Mouse (Mus musculus) embryonic stem cell, embryonic (primary cell): ENCODE results near the gene Ahsa1.

Experiments used
- CTCF ChIA-PET, 4 experiments: fragments of 300-600 bp in 2 of 4; fragments of 350-600 bp in 2 of 4; sonication (Branson Sonifier 250); formaldehyde crosslinking; loops; one replicate each; lab custom pipeline; 2022; ENCODE audit warnings: inconsistent platforms in 2 of 4; lab: Charles Lee
- POLR2A ChIA-PET, 4 experiments: fragments of 300-600 bp in 2 of 4; fragments of 350-600 bp in 2 of 4; sonication (Branson Sonifier 250); formaldehyde crosslinking; loops; one replicate each; lab custom pipeline; 2022; ENCODE audit warnings: antibody characterized with exemption in 4 of 4, inconsistent platforms in 1 of 4; lab: Charles Lee

Ahsa1 gene

GRCm38 (mm10) chr12:87266108-87266826 lies at the start of gene Ahsa1, which contains the start of gene Vipas39:
Gene Ahsa1, plus strand, starts transcription at chr12:87266479.
Gene Vipas39, minus strand, starts transcription at chr12:87266256.
- ChIA-PET CTCF (interaction anchor here (0.6 to 2.3 kb wide), 14 partner anchors 9 to 565 kb away, joined by 3 to 12 read pairs (median 4); partner anchors contain the start of gene Pomt2 (in 1 of the 4)), POLR2A (interaction anchor here (0.5 to 6.8 kb wide), 72 partner anchors 8 to 177 kb away, joined by 3 to 109 read pairs (median 6); partner anchors contain the start of genes Pomt2 (in 3 of the 4), Gstz1 (in 2 of the 4), Sptlc2 (in 2 of the 4) and Tmed8 (in 1 of the 4))

- POLR2A ChIA-PET: no interaction called here
- CTCF ChIA-PET: no interaction called here
Observed at GRCm38 (mm10) chr12:87217596-87217995, 48.7 kb upstream of the Ahsa1 start.

- ChIA-PET POLR2A (no interaction called here), CTCF (interaction anchor here in 2 of 4 experiments (0.6 to 0.9 kb wide), 2 partner anchors 155 to 166 kb away, joined by 3 to 4 read pairs; no protein-coding TSS in a partner anchor)
Observed at GRCm38 (mm10) chr12:87219362-87219761, 46.9 kb upstream of the Ahsa1 start.

DNA sequence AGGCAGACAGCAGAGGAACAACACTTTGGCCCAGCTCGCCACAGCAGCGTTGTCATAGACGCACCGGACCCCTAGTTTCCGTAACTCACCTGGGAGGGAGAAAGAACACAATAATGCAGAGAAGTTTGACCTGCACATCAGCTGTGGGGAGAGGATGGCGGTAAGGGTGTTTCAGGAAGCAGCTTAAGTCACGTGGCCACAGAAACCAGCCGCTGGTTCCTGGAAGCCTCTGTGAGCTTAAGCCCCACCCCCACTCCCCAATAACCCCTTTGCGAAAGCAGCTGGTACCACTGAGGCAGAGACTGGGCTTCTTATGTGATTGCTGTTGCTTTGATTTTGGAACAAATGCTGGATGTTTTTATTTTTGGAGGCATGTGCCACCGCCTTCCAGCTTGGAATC lies 41.3 kb upstream of the Ahsa1 start:
- CTCF ChIA-PET: interaction anchor here in 2 of 4 experiments (0.7 to 1.2 kb wide), 3 partner anchors 137 to 172 kb away, joined by 3 read pairs; no protein-coding TSS in a partner anchor
- POLR2A ChIA-PET: interaction anchor here in 3 of 4 experiments (0.6 to 2.2 kb wide), 37 partner anchors 8 to 278 kb away, joined by 3 to 12 read pairs (median 3); partner anchors contain the start of genes Pomt2 (in 3 of the 3), Ahsa1 (in 2 of the 3), Vipas39 (in 2 of the 3) and Cipc (in 1 of the 3)

GRCm38 (mm10) chr12:87226801-87227200 lies 39.5 kb upstream of the Ahsa1 start:
- CTCF ChIA-PET: interaction anchor here in 3 of 4 experiments (0.6 to 1.4 kb wide), 10 partner anchors 10 to 459 kb away, joined by 3 to 16 read pairs (median 4); no protein-coding TSS in a partner anchor

DNA sequence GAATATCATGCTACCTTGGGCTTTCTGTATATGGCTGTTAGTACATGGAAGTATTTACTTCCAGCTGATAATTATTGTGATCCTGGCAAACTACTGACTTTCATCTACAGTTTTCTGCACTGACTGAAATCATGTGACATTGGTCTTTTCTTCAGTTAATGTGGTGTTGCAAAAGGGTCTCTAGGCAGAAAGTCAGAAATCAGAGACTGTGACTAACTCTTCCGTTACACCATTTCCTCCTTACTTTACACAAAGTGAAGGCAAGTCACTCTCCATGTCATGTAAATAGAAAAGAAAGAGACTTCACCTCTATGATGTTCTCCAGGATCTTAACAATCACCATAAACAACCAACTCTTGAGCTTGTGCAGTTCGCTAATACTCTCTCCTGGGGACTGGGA lies 36.6 kb upstream of the Ahsa1 start:
- ChIA-PET CTCF (interaction anchor here in 1 of 4 experiments (1.2 kb wide), 1 partner anchor 9 kb away, joined by 3 read pairs; no protein-coding TSS in a partner anchor), POLR2A (interaction anchor here in 2 of 4 experiments (1.1 to 1.7 kb wide), 2 partner anchors 49 to 50 kb away, joined by 4 to 6 read pairs; no protein-coding TSS in a partner anchor)

More at GRCm38 (mm10) chr12:87226801-87227200, 39.5 kb upstream of the Ahsa1 start:
- POLR2A ChIA-PET: interaction anchor here (0.5 to 1.8 kb wide), 12 partner anchors 21 to 1587 kb away, joined by 3 to 5 read pairs (median 3); partner anchors contain the start of genes Pomt2 (in 2 of the 4), Gstz1 (in 1 of the 4), Samd15 (in 1 of the 4) and Sptlc2 (in 1 of the 4)

GRCm38 (mm10) chr12:87230379-87230895 lies 35.8 kb upstream of the Ahsa1 start:
- ChIA-PET CTCF (interaction anchor here in 1 of 4 experiments (1.2 kb wide), 1 partner anchor 10 kb away, joined by 3 read pairs; no protein-coding TSS in a partner anchor), POLR2A (interaction anchor here in 1 of 4 experiments (1.7 kb wide), 1 partner anchor 48 kb away, joined by 4 read pairs; no protein-coding TSS in a partner anchor)

- CTCF ChIA-PET: interaction anchor here in 1 of 4 experiments (1.6 kb wide), 1 partner anchor 11 kb away, joined by 5 read pairs; no protein-coding TSS in a partner anchor
- POLR2A ChIA-PET: interaction anchor here in 1 of 4 experiments (0.6 to 1.2 kb wide), 4 partner anchors 12 to 72 kb away, joined by 3 read pairs; no protein-coding TSS in a partner anchor
Observed at GRCm38 (mm10) chr12:87236882-87237483, 29.3 kb upstream of the Ahsa1 start.

DNA sequence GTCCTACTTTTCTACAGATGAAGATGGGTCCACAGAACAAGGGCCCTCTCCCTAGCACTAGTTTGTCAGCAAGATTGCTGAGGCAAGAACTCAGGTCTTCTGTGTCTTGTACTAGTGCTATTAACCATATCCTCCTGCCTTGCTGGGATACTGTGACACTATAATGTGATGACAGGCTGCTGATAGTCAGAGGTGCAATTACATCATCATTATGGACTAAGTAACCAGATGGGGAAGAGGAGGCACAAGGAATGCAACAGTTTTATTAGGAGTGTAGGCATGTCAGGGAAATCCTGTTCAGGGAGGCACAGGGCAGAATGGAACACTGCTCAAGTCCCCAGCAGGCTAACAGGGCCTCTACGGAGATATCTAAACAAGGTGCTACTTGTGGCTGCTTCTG lies 27.6 kb upstream of the Ahsa1 start, which contains the start of gene Noxred1:
Noxred1 (minus strand) TSS at position 101 of the 400 bp plus-strand sequence.
- POLR2A ChIA-PET: no interaction called here
- CTCF ChIA-PET: no interaction called here

DNA sequence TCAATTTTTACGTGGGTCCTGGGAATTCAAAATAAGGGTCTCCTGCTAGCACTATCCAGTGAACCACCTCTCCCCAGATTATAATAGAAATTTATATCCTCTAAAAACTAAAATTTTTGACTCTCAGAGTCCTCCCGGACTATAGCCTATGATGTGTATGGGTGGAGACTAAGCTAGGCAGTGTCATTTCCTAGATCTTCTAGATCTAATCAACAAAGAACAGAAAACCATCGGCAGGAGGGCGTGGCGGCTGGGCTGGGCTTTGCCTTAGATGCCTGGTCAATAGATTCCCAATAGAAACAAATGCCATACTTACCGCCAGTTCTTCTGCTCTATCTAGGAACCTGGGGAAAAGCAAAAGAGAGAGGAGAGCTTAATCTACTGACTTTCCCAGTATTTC lies 16.1 kb upstream of the Ahsa1 start:
- ChIA-PET CTCF (interaction anchor here in 1 of 4 experiments (0.5 kb wide), 1 partner anchor 85 kb away, joined by 3 read pairs; no protein-coding TSS in a partner anchor), POLR2A (interaction anchor here in 1 of 4 experiments (1.0 to 2.6 kb wide), 3 partner anchors 16 to 193 kb away, joined by 3 to 12 read pairs (median 5); partner anchors contain the start of genes Ahsa1, Pomt2, Slirp and Vipas39)

- ChIA-PET POLR2A (interaction anchor here in 2 of 4 experiments (0.8 to 2.8 kb wide), 3 partner anchors 12 to 20 kb away, joined by 3 to 10 read pairs (median 5); partner anchors contain the start of genes Ahsa1 (in 2 of the 2) and Vipas39 (in 1 of the 2)), CTCF (interaction anchor here in 2 of 4 experiments (0.6 to 1.0 kb wide), 2 partner anchors 12 to 607 kb away, joined by 3 to 5 read pairs; partner anchors contain the start of genes Ahsa1 (in 1 of the 2) and Vipas39 (in 1 of the 2))
Observed at GRCm38 (mm10) chr12:87253878-87254277, 12.4 kb upstream of the Ahsa1 start.

- ChIA-PET POLR2A (interaction anchor here in 3 of 4 experiments (0.5 to 1.8 kb wide), 14 partner anchors 9 to 154 kb away, joined by 3 to 11 read pairs (median 4); partner anchors contain the start of genes Ahsa1 (in 2 of the 3), Vipas39 (in 2 of the 3) and Sptlc2 (in 1 of the 3)), CTCF (interaction anchor here in 3 of 4 experiments (0.6 to 1.4 kb wide), 4 partner anchors 9 to 204 kb away, joined by 3 to 4 read pairs (median 4); no protein-coding TSS in a partner anchor)
Observed at GRCm38 (mm10) chr12:87256629-87257028, 9.7 kb upstream of the Ahsa1 start.

GRCm38 (mm10) chr12:87260562-87260961 lies 5.7 kb upstream of the Ahsa1 start:
- POLR2A ChIA-PET: interaction anchor here in 1 of 4 experiments (1.1 kb wide), 1 partner anchor 18 kb away, joined by 3 read pairs; no protein-coding TSS in a partner anchor
- CTCF ChIA-PET: interaction anchor here in 1 of 4 experiments (0.7 kb wide), 1 partner anchor 13 kb away, joined by 3 read pairs; no protein-coding TSS in a partner anchor

GRCm38 (mm10) chr12:87265444-87265843 lies 835 bp upstream of the Ahsa1 start:
- ChIA-PET POLR2A (interaction anchor here in 3 of 4 experiments (0.7 to 6.8 kb wide), 28 partner anchors 8 to 175 kb away, joined by 3 to 109 read pairs (median 12); partner anchors contain the start of genes Gstz1 (in 2 of the 3), Pomt2 (in 2 of the 3), Sptlc2 (in 1 of the 3) and Tmed8 (in 1 of the 3)), CTCF (interaction anchor here in 3 of 4 experiments (1.1 to 2.3 kb wide), 3 partner anchors 10 to 15 kb away, joined by 3 to 12 read pairs (median 5); no protein-coding TSS in a partner anchor)

- CTCF ChIA-PET: interaction anchor here (0.6 to 2.3 kb wide), 9 partner anchors 12 to 552 kb away, joined by 3 to 12 read pairs (median 4); partner anchors contain the start of gene Pomt2 (in 1 of the 4)
- POLR2A ChIA-PET: interaction anchor here (0.7 to 6.8 kb wide), 71 partner anchors 8 to 185 kb away, joined by 3 to 109 read pairs (median 6); partner anchors contain the start of genes Pomt2 (in 3 of the 4), Gstz1 (in 2 of the 4), Sptlc2 (in 1 of the 4) and Tmed8 (in 1 of the 4)
Observed at GRCm38 (mm10) chr12:87266827-87267603, 736 bp downstream of the Ahsa1 start.
